Mouse (Mus musculus): Measurements from ENCODE around the gene Gm281. TPM values are rescaled to one million over a fixed set of nuclear protein-coding genes. Genes with fewer than 3 reads are reported as not detected.

Gm281 gene
- polyA plus RNA-seq, 1 experiment from 2014 or later: 0.05 TPM

- Histone ChIP-seq H3K4me3 (ENCODE audit: low read length) (no peak overlapping the region), H3K4me2 (ENCODE audit: low read depth, low read length) (no peak overlapping the region), H3K9ac (ENCODE audit: low read length) (no peak overlapping the region), H3K4me1 (replicated peaks; ENCODE audit: control insufficient read depth, insufficient read depth, low read length) (no peaks in the 10 kb centered on the region), H3K36me3 (ENCODE audit: control insufficient read depth, insufficient read depth, low read length) (peaks cover 11% of the 10 kb centered on the region), H3K9me3 (ENCODE audit: control insufficient read depth, low read length) (no peaks in the 10 kb centered on the region), H3K27me3 (ENCODE audit: control insufficient read depth, insufficient read depth, low read depth, low read length) (no peaks in the 10 kb centered on the region), H3K27ac (ENCODE audit: low read length) (no peak overlapping the region)
- ATAC-seq (ENCODE audit: low read depth): no peak
- 86% methylated on average over 4 of the region's 4 CpGs for WGBS
Observed at GRCm38 (mm10) chr14:13944686-13945085, 30.4 kb upstream of the Gm281 start.

- H3K4me2 ChIP-seq (ENCODE audit: low read depth, low read length): peak overlapping the region; percentile 47
- H3K9me3 ChIP-seq (ENCODE audit: control insufficient read depth, low read length): peaks cover 4% of the 10 kb centered on the region; the same call in 1 of the 2 replicates
- peak overlapping the region; percentile 56 for H3K9ac ChIP-seq (ENCODE audit: low read length)
- ATAC-seq (ENCODE audit: low read depth): peak; percentile 45
- no peak overlapping the region for H3K27ac ChIP-seq (ENCODE audit: low read length)
- 37% methylated on average over 5 of the region's 5 CpGs for WGBS
- peaks cover 3% of the 10 kb centered on the region; the same call in 1 of the 2 replicates for H3K4me1 ChIP-seq (replicated peaks; ENCODE audit: control insufficient read depth, insufficient read depth, low read length)
- H3K27me3 ChIP-seq (ENCODE audit: control insufficient read depth, insufficient read depth, low read depth, low read length): no peaks in the 10 kb centered on the region
- H3K4me3 ChIP-seq (ENCODE audit: low read length): peak overlapping the region; percentile 44
- no peaks in the 10 kb centered on the region for H3K36me3 ChIP-seq (ENCODE audit: control insufficient read depth, insufficient read depth, low read length)
Observed at GRCm38 (mm10) chr14:13934052-13934371, 19.7 kb upstream of the Gm281 start.

GRCm38 (mm10) chr14:13933290-13934051 is 19.2 kb upstream of the Gm281 start:
- peak; percentile 64 for ATAC-seq (ENCODE audit: low read depth)
- H3K9ac ChIP-seq (ENCODE audit: low read length): peak overlapping the region; percentile 56

GRCm38 (mm10) chr14:13917630-13918029 is 3.4 kb upstream of the Gm281 start:
- no peaks in the 10 kb centered on the region for H3K27me3 ChIP-seq (ENCODE audit: control insufficient read depth, insufficient read depth, low read depth, low read length)
- H3K4me1 ChIP-seq (replicated peaks; ENCODE audit: control insufficient read depth, insufficient read depth, low read length): 0 out of 2 replicates have a peak, but pooled peaks cover 5% of the 10 kb centered on the region
- H3K9me3 ChIP-seq (ENCODE audit: control insufficient read depth, low read length): no peaks in the 10 kb centered on the region
- WGBS: 29% methylated on average over 3 of the region's 3 CpGs
- H3K27ac ChIP-seq (ENCODE audit: low read length): no peak overlapping the region
- no peak overlapping the region for H3K4me3 ChIP-seq (ENCODE audit: low read length)
- no peak overlapping the region for H3K9ac ChIP-seq (ENCODE audit: low read length)
- no peaks in the 10 kb centered on the region for H3K36me3 ChIP-seq (ENCODE audit: control insufficient read depth, insufficient read depth, low read length)
- H3K4me2 ChIP-seq (ENCODE audit: low read depth, low read length): no peak overlapping the region
- no peak for ATAC-seq (ENCODE audit: low read depth)

More at GRCm38 (mm10) chr14:13933290-13934051, 19.2 kb upstream of the Gm281 start:
- peaks cover 3% of the 10 kb centered on the region; the same call in 1 of the 2 replicates for H3K4me1 ChIP-seq (replicated peaks; ENCODE audit: control insufficient read depth, insufficient read depth, low read length)
- 24% methylated on average over 26 of the region's 31 CpGs for WGBS
- H3K4me3 ChIP-seq (ENCODE audit: low read length): peak overlapping the region; percentile 44
- H3K4me2 ChIP-seq (ENCODE audit: low read depth, low read length): peak overlapping the region; percentile 47
- H3K36me3 ChIP-seq (ENCODE audit: control insufficient read depth, insufficient read depth, low read length): no peaks in the 10 kb centered on the region
- H3K27me3 ChIP-seq (ENCODE audit: control insufficient read depth, insufficient read depth, low read depth, low read length): no peaks in the 10 kb centered on the region
- no peak overlapping the region for H3K27ac ChIP-seq (ENCODE audit: low read length)
- H3K9me3 ChIP-seq (ENCODE audit: control insufficient read depth, low read length): peaks cover 4% of the 10 kb centered on the region; the same call in 1 of the 2 replicates

- H3K27ac ChIP-seq (ENCODE audit: low read length): no peak overlapping the region
- H3K4me2 ChIP-seq (ENCODE audit: low read depth, low read length): no peak overlapping the region
- H3K36me3 ChIP-seq (ENCODE audit: control insufficient read depth, insufficient read depth, low read length): no peaks in the 10 kb centered on the region
- ATAC-seq (ENCODE audit: low read depth): no peak
- H3K4me1 ChIP-seq (replicated peaks; ENCODE audit: control insufficient read depth, insufficient read depth, low read length): 0 out of 2 replicates have a peak, but pooled peaks cover 5% of the 10 kb centered on the region
- no peak overlapping the region for H3K9ac ChIP-seq (ENCODE audit: low read length)
- H3K9me3 ChIP-seq (ENCODE audit: control insufficient read depth, low read length): no peaks in the 10 kb centered on the region
- H3K27me3 ChIP-seq (ENCODE audit: control insufficient read depth, insufficient read depth, low read depth, low read length): no peaks in the 10 kb centered on the region
- H3K4me3 ChIP-seq (ENCODE audit: low read length): no peak overlapping the region
- WGBS: 82% methylated on average over 10 of the region's 10 CpGs
Observed at GRCm38 (mm10) chr14:13917208-13917607, 2.9 kb upstream of the Gm281 start.

- Histone ChIP-seq H3K27me3 (ENCODE audit: control insufficient read depth, insufficient read depth, low read depth, low read length) (no peaks in the 10 kb centered on the region), H3K4me2 (ENCODE audit: low read depth, low read length) (no peak overlapping the region), H3K9me3 (ENCODE audit: control insufficient read depth, low read length) (no peaks in the 10 kb centered on the region), H3K27ac (ENCODE audit: low read length) (no peak overlapping the region), H3K9ac (ENCODE audit: low read length) (no peak overlapping the region), H3K4me3 (ENCODE audit: low read length) (no peak overlapping the region), H3K36me3 (ENCODE audit: control insufficient read depth, insufficient read depth, low read length) (no peaks in the 10 kb centered on the region), H3K4me1 (replicated peaks; ENCODE audit: control insufficient read depth, insufficient read depth, low read length) (0 out of 2 replicates have a peak, but pooled peaks cover 5% of the 10 kb centered on the region)
- 30% methylated on average over 4 of the region's 4 CpGs for WGBS
- no peak for ATAC-seq (ENCODE audit: low read depth)
Observed at GRCm38 (mm10) chr14:13915207-13915606, 929 bp upstream of the Gm281 start.

- H3K9ac ChIP-seq (ENCODE audit: low read length): no peak overlapping the region
- no peak overlapping the region for H3K4me2 ChIP-seq (ENCODE audit: low read depth, low read length)
- WGBS: 77% methylated on average over 2 of the region's 2 CpGs
- no peak overlapping the region for H3K4me3 ChIP-seq (ENCODE audit: low read length)
- H3K36me3 ChIP-seq (ENCODE audit: control insufficient read depth, insufficient read depth, low read length): no peaks in the 10 kb centered on the region
- no peak for ATAC-seq (ENCODE audit: low read depth)
- H3K27ac ChIP-seq (ENCODE audit: low read length): no peak overlapping the region
- 0 out of 2 replicates have a peak, but pooled peaks cover 2% of the 10 kb centered on the region for H3K4me1 ChIP-seq (replicated peaks; ENCODE audit: control insufficient read depth, insufficient read depth, low read length)
- H3K9me3 ChIP-seq (ENCODE audit: control insufficient read depth, low read length): no peaks in the 10 kb centered on the region
- no peaks in the 10 kb centered on the region for H3K27me3 ChIP-seq (ENCODE audit: control insufficient read depth, insufficient read depth, low read depth, low read length)
Observed at GRCm38 (mm10) chr14:13910148-13910547, 4.1 kb downstream of the Gm281 start.

GRCm38 (mm10) chr14:13907145-13907544 is 7.1 kb downstream of the Gm281 start:
- H3K27me3 ChIP-seq (ENCODE audit: control insufficient read depth, insufficient read depth, low read depth, low read length): no peaks in the 10 kb centered on the region
- no peak overlapping the region for H3K27ac ChIP-seq (ENCODE audit: low read length)
- ATAC-seq (ENCODE audit: low read depth): no peak
- no peaks in the 10 kb centered on the region for H3K9me3 ChIP-seq (ENCODE audit: control insufficient read depth, low read length)
- no peak overlapping the region for H3K9ac ChIP-seq (ENCODE audit: low read length)
- no peak overlapping the region for H3K4me2 ChIP-seq (ENCODE audit: low read depth, low read length)
- no peaks in the 10 kb centered on the region for H3K4me1 ChIP-seq (replicated peaks; ENCODE audit: control insufficient read depth, insufficient read depth, low read length)
- no peaks in the 10 kb centered on the region for H3K36me3 ChIP-seq (ENCODE audit: control insufficient read depth, insufficient read depth, low read length)
- no peak overlapping the region for H3K4me3 ChIP-seq (ENCODE audit: low read length)
- WGBS: 89% methylated on average over 7 of the region's 7 CpGs

- H3K9ac ChIP-seq (ENCODE audit: low read length): no peak overlapping the region
- 89% methylated on average over 1 of the region's 1 CpGs for WGBS
- H3K4me2 ChIP-seq (ENCODE audit: low read depth, low read length): no peak overlapping the region
- ATAC-seq (ENCODE audit: low read depth): no peak
- no peaks in the 10 kb centered on the region for H3K4me1 ChIP-seq (replicated peaks; ENCODE audit: control insufficient read depth, insufficient read depth, low read length)
- H3K4me3 ChIP-seq (ENCODE audit: low read length): no peak overlapping the region
- no peaks in the 10 kb centered on the region for H3K27me3 ChIP-seq (ENCODE audit: control insufficient read depth, insufficient read depth, low read depth, low read length)
- no peaks in the 10 kb centered on the region for H3K9me3 ChIP-seq (ENCODE audit: control insufficient read depth, low read length)
- no peak overlapping the region for H3K27ac ChIP-seq (ENCODE audit: low read length)
- no peaks in the 10 kb centered on the region for H3K36me3 ChIP-seq (ENCODE audit: control insufficient read depth, insufficient read depth, low read length)
Observed at GRCm38 (mm10) chr14:13906461-13906860, 7.8 kb downstream of the Gm281 start.

All from lung, embryonic 16.5 days (tissue).